Mouse (Mus musculus) stomach, postnatal 0 days (tissue): ENCODE measurements around the gene Tia1.

Experiments
- CTCF ChIP-seq: IDR thresholded peaks from 2 replicates; pipeline ENCODE4 v1.5.1; 2016; ENCODE audit warnings: antibody characterized with exemption, low read depth, mild to moderate bottlenecking, moderate library complexity
- EP300 ChIP-seq: optimal IDR thresholded peaks from 2 replicates; pipeline ENCODE3; 2016; ENCODE audit warnings: antibody characterized with exemption

DNA sequence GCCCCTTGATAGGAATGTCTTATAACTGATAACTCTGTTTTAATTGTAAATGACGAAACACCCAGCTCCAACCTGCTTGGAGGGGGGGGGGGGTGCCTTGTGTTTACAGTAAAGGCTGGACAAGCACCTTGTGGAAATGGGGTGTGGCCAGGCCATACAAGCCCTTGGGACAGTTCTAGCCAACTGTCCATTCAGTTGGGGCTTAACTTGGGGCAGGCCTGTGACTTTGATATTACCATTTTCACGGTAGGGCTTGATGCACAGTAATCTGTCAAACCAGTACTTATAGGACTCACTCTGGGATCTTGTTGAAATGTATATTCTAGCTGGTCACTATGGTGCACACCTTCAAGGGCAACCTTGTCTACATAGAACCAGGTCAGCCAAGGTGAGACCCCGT is 67.3 kb downstream of the Tia1 start:
- TF ChIP-seq EP300 (no peak), CTCF (no peak)
